Mouse (Mus musculus): ENCODE measurements around the gene Nudt8.

- TF ChIP-seq GATA1 (IDR thresholded peaks at IDR 0.05; ENCODE audit: low read length) (no peak), TAL1 (IDR thresholded peaks at IDR 0.05; ENCODE audit: low read length) (no peak)
Measured at GRCm38 (mm10) chr19:4036327-4037045, 36.1 kb downstream of the Nudt8 start.
